In genomic region chr3:68783666-68784416, GRCm38 (mm10) we compare ENCODE assay signal across 13 mouse cellular contexts.
DNase-seq lines count a peak whose midpoint lies in the region; ATAC-seq lines count a peak whose summit lies in the region.
"Had no signal": no experiment of that assay in that cellular context is flagged by ENCODE, and none has a peak within 500 bp of the region (broad histone marks: within the 10 kb centered on the region; RNA-seq: fewer than 3 reads in every experiment).

No protein-coding gene starts in this region.

- no peak overlapping the region for H3K27ac ChIP-seq in heart, embryonic 16.5 days (ENCODE audit: low read length)
- H3K27ac ChIP-seq in intestine, embryonic 16.5 days (ENCODE audit: low read length), result no peak overlapping the region
- no peak overlapping the region for H3K27ac ChIP-seq in limb, embryonic 10.5 days
- H3K27ac ChIP-seq: hindbrain, embryonic 14.5 days; liver, embryonic 13.5 days had no signal

- 0 out of 2 replicates have a peak, but pooled peaks have one; percentile 9 for ATAC-seq in heart, embryonic 16.5 days (replicated peaks; ENCODE audit: extremely low read depth, insufficient read depth, low FRiP score)
- ATAC-seq in intestine, embryonic 16.5 days, result 0 out of 2 replicates have a peak, but pooled peaks have one; percentile 16
- ATAC-seq: forebrain, postnatal 0 days had no signal

- H3K9ac ChIP-seq in heart, embryonic 16.5 days (ENCODE audit: low read length), result no peak overlapping the region
- H3K9ac ChIP-seq in intestine, embryonic 16.5 days (ENCODE audit: low read depth, low read length), result no peak overlapping the region
- H3K9ac ChIP-seq: forebrain, postnatal 0 days; hindbrain, embryonic 14.5 days; liver, embryonic 13.5 days had no signal

- H3K4me2 ChIP-seq in heart, embryonic 16.5 days (ENCODE audit: low read depth, low read length), result no peak overlapping the region
- H3K4me2 ChIP-seq in intestine, embryonic 16.5 days (ENCODE audit: low read depth, low read length), result no peak overlapping the region
- H3K4me2 ChIP-seq: hindbrain, embryonic 14.5 days; liver, embryonic 13.5 days had no signal

- no peaks in the 10 kb centered on the region for H3K27me3 ChIP-seq in heart, embryonic 16.5 days (ENCODE audit: control insufficient read depth, insufficient read depth, low read length)
- H3K27me3 ChIP-seq in intestine, embryonic 16.5 days (replicated peaks; ENCODE audit: control insufficient read depth, insufficient read depth, low read length), result no peaks in the 10 kb centered on the region
- H3K27me3 ChIP-seq in limb, embryonic 10.5 days (ENCODE audit: low read depth, poor library complexity, severe bottlenecking), result no peaks in the 10 kb centered on the region
- H3K27me3 ChIP-seq: liver, embryonic 13.5 days had no signal

- peaks cover 9% of the 10 kb centered on the region for H3K4me1 ChIP-seq in heart, embryonic 16.5 days (ENCODE audit: control insufficient read depth, insufficient read depth, low read length)
- H3K4me1 ChIP-seq in intestine, embryonic 16.5 days (ENCODE audit: control insufficient read depth, insufficient read depth, low read length), result no peaks in the 10 kb centered on the region
- peaks cover 50% of the 10 kb centered on the region for H3K4me1 ChIP-seq in limb, embryonic 10.5 days

- H3K4me3 ChIP-seq in heart, embryonic 16.5 days (ENCODE audit: low read length), result no peak overlapping the region
- H3K4me3 ChIP-seq in intestine, embryonic 16.5 days (ENCODE audit: low read length), result no peak overlapping the region
- no peak overlapping the region for H3K4me3 ChIP-seq in limb, embryonic 10.5 days
- H3K4me3 ChIP-seq: liver, embryonic 13.5 days had no signal

- no peaks in the 10 kb centered on the region for H3K36me3 ChIP-seq in heart, embryonic 16.5 days (ENCODE audit: control insufficient read depth, insufficient read depth)
- H3K36me3 ChIP-seq in intestine, embryonic 16.5 days (ENCODE audit: control insufficient read depth, insufficient read depth, low read length), result no peaks in the 10 kb centered on the region
- no peaks in the 10 kb centered on the region for H3K36me3 ChIP-seq in limb, embryonic 10.5 days
- H3K36me3 ChIP-seq: liver, embryonic 13.5 days had no signal

- no peaks in the 10 kb centered on the region for H3K9me3 ChIP-seq in heart, embryonic 16.5 days (replicated peaks; ENCODE audit: control insufficient read depth, low read length)
- H3K9me3 ChIP-seq in intestine, embryonic 16.5 days (ENCODE audit: control insufficient read depth, low read length), result no peaks in the 10 kb centered on the region
- H3K9me3 ChIP-seq in limb, embryonic 10.5 days (replicated peaks), result no peaks in the 10 kb centered on the region
- H3K9me3 ChIP-seq: liver, embryonic 13.5 days had no signal

- 39% methylated on average over 7 of the region's 7 CpGs for WGBS in heart, embryonic 16.5 days
- 53% methylated on average over 7 of the region's 7 CpGs for WGBS in intestine, embryonic 16.5 days
- 32% methylated on average over 7 of the region's 7 CpGs for WGBS in limb, embryonic 10.5 days

- DNase-seq in heart, postnatal 4 days, result no peak
- DNase-seq in T-cell, adult 2 months (ENCODE audit: low spot score), result peak; percentile 81
- DNase-seq in thymus, postnatal 25 days, result peak; percentile 38
- DNase-seq in limb, embryonic 10.5 days (ENCODE audit: low spot score), result no peak
- no peak for DNase-seq in cerebellum, adult 9-11 months
- DNase-seq in retina, embryonic 14.5 days (ENCODE audit: low spot score), result no peak
- DNase-seq: cerebellum, adult 8-10 months; forebrain, postnatal 0 days; kidney, postnatal 25 days; liver, embryonic 13.5 days had no signal

Comparison
In these comparisons a context has a peak if more than half of its experiments do, and no peak if none do; other contexts are left out.
1. DNase-seq: peak in T-cell, adult 2 months (single experiment) and thymus, postnatal 25 days (single experiment); none in heart, postnatal 4 days (single experiment), limb, embryonic 10.5 days (single experiment), cerebellum, adult 9-11 months (single experiment) and retina, embryonic 14.5 days (single experiment).